Mouse (Mus musculus): Measurements from ENCODE around the gene Lhfpl2.

Lhfpl2 gene

DNA sequence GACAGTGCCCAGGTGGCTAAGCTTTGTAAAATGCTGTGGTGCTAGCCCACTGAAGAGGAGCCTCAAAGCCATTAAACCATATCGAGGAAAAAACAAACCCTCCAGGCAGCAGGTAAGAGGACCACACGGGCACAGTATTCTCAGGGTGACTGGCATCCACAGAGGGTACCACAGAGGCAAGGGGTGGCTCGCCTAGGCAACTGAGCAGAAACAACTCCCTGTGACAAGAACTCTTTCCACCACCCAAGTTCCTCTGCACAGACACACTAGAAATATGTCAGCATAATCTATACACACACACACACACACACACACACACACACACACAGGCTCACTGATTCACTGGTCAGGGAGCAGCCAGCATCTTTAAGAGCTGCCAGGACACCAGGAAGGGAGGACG is 181.9 kb downstream of the Lhfpl2 start:
- no peaks in the 10 kb centered on the region for H3K9me3 ChIP-seq (ENCODE audit: low read length)
- TF ChIP-seq POU5F1 (IDR thresholded peaks at IDR 0.05; ENCODE audit: borderline replicate concordance, low read length) (no peak), NANOG (IDR thresholded peaks at IDR 0.05; ENCODE audit: borderline replicate concordance, low read length) (no peak), CTCF (conservative IDR thresholded peaks at IDR 0.05; ENCODE audit: low read length) (no peak)
- H3K4me1 ChIP-seq (replicated peaks; ENCODE audit: low read depth, low read length): peaks cover 68% of the 10 kb centered on the region
- no peak overlapping the region for H3K4me3 ChIP-seq (replicated peaks; ENCODE audit: low read length)
- no peaks in the 10 kb centered on the region for H3K36me3 ChIP-seq (ENCODE audit: insufficient read depth, low read length)
- H3K27me3 ChIP-seq (ENCODE audit: insufficient read depth, low read length): no peaks in the 10 kb centered on the region

GRCm38 (mm10) chr13:94240111-94240510 is 182.5 kb downstream of the Lhfpl2 start:
- H3K9me3 ChIP-seq (ENCODE audit: low read length): no peaks in the 10 kb centered on the region
- TF ChIP-seq NANOG (IDR thresholded peaks at IDR 0.05; ENCODE audit: borderline replicate concordance, low read length) (no peak), POU5F1 (IDR thresholded peaks at IDR 0.05; ENCODE audit: borderline replicate concordance, low read length) (no peak), CTCF (conservative IDR thresholded peaks at IDR 0.05; ENCODE audit: low read length) (no peak)

GRCm38 (mm10) chr13:94240873-94241272 is 183.3 kb downstream of the Lhfpl2 start:
- Histone ChIP-seq H3K27me3 (ENCODE audit: insufficient read depth, low read length) (peaks cover 6% of the 10 kb centered on the region; the same call in 1 of the 2 replicates), H3K36me3 (ENCODE audit: insufficient read depth, low read length) (no peaks in the 10 kb centered on the region), H3K4me1 (replicated peaks; ENCODE audit: low read depth, low read length) (peaks cover 61% of the 10 kb centered on the region), H3K9me3 (ENCODE audit: low read length) (no peaks in the 10 kb centered on the region), H3K4me3 (replicated peaks; ENCODE audit: low read length) (no peak overlapping the region)
- TF ChIP-seq NANOG (IDR thresholded peaks at IDR 0.05; ENCODE audit: borderline replicate concordance, low read length) (no peak), POU5F1 (IDR thresholded peaks at IDR 0.05; ENCODE audit: borderline replicate concordance, low read length) (no peak), CTCF (conservative IDR thresholded peaks at IDR 0.05; ENCODE audit: low read length) (no peak)

More at GRCm38 (mm10) chr13:94240111-94240510, 182.5 kb downstream of the Lhfpl2 start:
- Histone ChIP-seq H3K27me3 (ENCODE audit: insufficient read depth, low read length) (no peaks in the 10 kb centered on the region), H3K4me3 (replicated peaks; ENCODE audit: low read length) (no peak overlapping the region), H3K36me3 (ENCODE audit: insufficient read depth, low read length) (no peaks in the 10 kb centered on the region), H3K4me1 (replicated peaks; ENCODE audit: low read depth, low read length) (peaks cover 64% of the 10 kb centered on the region)

DNA sequence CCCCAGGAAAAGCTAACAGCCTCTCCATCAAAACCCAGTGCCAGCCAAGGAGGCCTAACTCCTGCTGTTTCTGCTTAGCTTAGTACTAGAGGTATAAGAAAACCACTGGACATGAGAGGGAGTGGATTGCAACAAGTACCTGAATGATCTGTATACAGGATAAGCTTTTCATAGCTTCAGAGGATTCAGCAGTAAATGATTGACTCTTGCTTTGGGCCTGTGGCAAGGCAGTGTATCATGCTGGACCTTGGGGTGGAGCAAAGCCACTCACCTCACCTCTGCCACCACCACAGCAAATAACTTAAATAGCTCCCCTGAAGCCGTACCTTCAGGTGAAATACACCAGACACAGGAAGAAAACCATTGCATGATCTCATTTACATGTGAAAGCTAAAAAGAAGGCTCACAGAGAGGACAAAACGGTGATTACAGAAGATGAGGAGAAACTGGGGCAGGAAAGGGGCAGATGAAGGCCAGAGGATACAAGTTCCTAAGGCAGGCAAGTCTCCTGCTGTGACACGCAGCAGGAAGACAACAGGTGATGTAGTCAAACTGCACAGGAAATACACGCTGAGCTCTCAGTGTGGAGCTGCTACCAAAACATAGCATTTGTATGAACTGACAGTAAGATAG is 184.4 kb downstream of the Lhfpl2 start:
- peaks cover 9% of the 10 kb centered on the region; the same call in 1 of the 2 replicates for H3K27me3 ChIP-seq (ENCODE audit: insufficient read depth, low read length)
- H3K36me3 ChIP-seq (ENCODE audit: insufficient read depth, low read length): no peaks in the 10 kb centered on the region
- TF ChIP-seq NANOG (IDR thresholded peaks at IDR 0.05; ENCODE audit: borderline replicate concordance, low read length) (peak; percentile 81), CTCF (conservative IDR thresholded peaks at IDR 0.05; ENCODE audit: low read length) (no peak)
- H3K9me3 ChIP-seq (ENCODE audit: low read length): no peaks in the 10 kb centered on the region
- H3K4me1 ChIP-seq (replicated peaks; ENCODE audit: low read depth, low read length): peaks cover 60% of the 10 kb centered on the region
- H3K4me3 ChIP-seq (replicated peaks; ENCODE audit: low read length): no peak overlapping the region

DNA sequence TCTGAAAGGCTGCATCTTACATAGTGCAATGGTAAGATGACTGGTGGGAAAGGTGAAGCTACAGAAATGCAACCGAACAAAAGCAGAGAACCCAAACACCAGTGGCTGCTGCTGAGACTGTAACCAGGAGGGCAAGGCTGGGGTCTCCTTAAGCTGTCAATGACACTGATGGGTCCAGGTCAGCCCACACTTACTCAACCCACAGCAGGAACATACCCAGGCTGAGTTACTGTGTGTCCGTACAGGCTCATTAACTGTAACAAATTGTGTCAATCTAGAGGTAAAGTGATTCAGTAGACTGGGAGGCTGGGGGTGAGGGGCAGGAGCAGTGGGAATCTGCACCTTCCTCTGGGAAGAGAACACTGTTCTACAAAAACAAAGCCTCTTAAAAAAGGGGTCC is 185.3 kb downstream of the Lhfpl2 start:
- H3K4me1 ChIP-seq (replicated peaks; ENCODE audit: low read depth, low read length): peaks cover 53% of the 10 kb centered on the region
- no peaks in the 10 kb centered on the region for H3K36me3 ChIP-seq (ENCODE audit: insufficient read depth, low read length)
- TF ChIP-seq NANOG (IDR thresholded peaks at IDR 0.05; ENCODE audit: borderline replicate concordance, low read length): no peak
- H3K9me3 ChIP-seq (ENCODE audit: low read length): no peaks in the 10 kb centered on the region
- H3K27me3 ChIP-seq (ENCODE audit: insufficient read depth, low read length): peaks cover 9% of the 10 kb centered on the region; the same call in 1 of the 2 replicates
- no peak overlapping the region for H3K4me3 ChIP-seq (replicated peaks; ENCODE audit: low read length)
